Mouse (Mus musculus): Measurements from ENCODE around the gene Slc35g1.

DNA sequence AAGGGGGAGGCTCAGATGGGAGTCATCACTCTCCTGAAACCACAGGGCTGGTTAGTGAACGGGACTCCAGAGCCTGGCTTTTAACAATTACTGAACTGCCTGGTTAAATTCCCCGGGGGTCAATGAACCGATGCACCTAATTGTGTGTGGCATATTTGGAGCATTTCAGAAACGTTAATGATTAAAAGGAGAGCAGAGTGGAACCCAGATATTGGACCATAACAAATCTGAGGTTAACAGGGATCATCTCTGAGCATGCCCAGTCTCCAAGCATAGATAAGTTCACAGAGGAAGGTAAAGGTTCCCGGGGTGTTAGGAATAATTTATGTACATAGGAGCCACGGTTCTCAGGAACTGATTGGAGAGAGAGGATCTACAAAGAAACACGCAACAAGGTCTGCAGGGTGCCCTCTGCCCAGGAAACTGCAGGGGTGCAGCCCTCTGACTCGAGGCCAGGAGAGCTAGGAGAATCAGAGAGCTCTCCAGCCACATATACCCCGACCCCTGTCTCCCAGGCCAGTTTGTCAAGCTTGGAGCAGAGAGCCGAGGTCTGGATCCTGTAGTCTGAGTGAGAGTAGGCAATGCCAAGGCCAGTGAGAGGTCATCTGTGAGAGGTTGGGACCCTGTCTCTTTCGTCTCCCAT, 23.2 kb upstream of the Slc35g1 start:
- no peak for TF ChIP-seq CTCF (IDR thresholded peaks at IDR 0.05; ENCODE audit: insufficient read depth, low read length)
- no peak for TF ChIP-seq POLR2A (IDR thresholded peaks at IDR 0.05; ENCODE audit: borderline replicate concordance, extremely low read depth, low read depth, low read length)
